Mouse (Mus musculus): Measurements from ENCODE around the gene Ell. TPM values are rescaled to one million over a fixed set of nuclear protein-coding genes. Genes with fewer than 3 reads are reported as not detected.

The Ell gene
- polyA plus RNA-seq, 1 experiment from 2014 or later, result 18.6 TPM

GRCm38 (mm10) chr8:70529299-70529698, 10.0 kb upstream of the Ell start:
- H3K27ac ChIP-seq (ENCODE audit: low read length), result no peak overlapping the region
- no peak overlapping the region for H3K4me3 ChIP-seq (replicated peaks; ENCODE audit: low read length)
- no peak for ATAC-seq (ENCODE audit: insufficient read depth, low FRiP score)
- peak overlapping the region; percentile 28; the same call in 1 of the 2 replicates for H3K9ac ChIP-seq (ENCODE audit: low read length)
- H3K4me2 ChIP-seq (ENCODE audit: low read depth, low read length), result no peak overlapping the region
- H3K27me3 ChIP-seq (ENCODE audit: control insufficient read depth, insufficient read depth, low read length), result no peaks in the 10 kb centered on the region
- 78% methylated on average over 5 of the region's 5 CpGs for WGBS
- H3K4me1 ChIP-seq (ENCODE audit: control insufficient read depth, insufficient read depth, low read length), result peaks cover 14% of the 10 kb centered on the region
- peaks cover 23% of the 10 kb centered on the region; the same call in 1 of the 2 replicates for H3K36me3 ChIP-seq (ENCODE audit: control insufficient read depth, insufficient read depth, low read length)
- H3K9me3 ChIP-seq (replicated peaks; ENCODE audit: control insufficient read depth, low read length), result no peaks in the 10 kb centered on the region

GRCm38 (mm10) chr8:70529741-70530161, 9.5 kb upstream of the Ell start:
- Histone ChIP-seq H3K27ac (ENCODE audit: low read length) (no peak overlapping the region), H3K9me3 (replicated peaks; ENCODE audit: control insufficient read depth, low read length) (no peaks in the 10 kb centered on the region), H3K9ac (ENCODE audit: low read length) (no peak overlapping the region), H3K36me3 (ENCODE audit: control insufficient read depth, insufficient read depth, low read length) (peaks cover 23% of the 10 kb centered on the region; the same call in 1 of the 2 replicates), H3K27me3 (ENCODE audit: control insufficient read depth, insufficient read depth, low read length) (no peaks in the 10 kb centered on the region), H3K4me3 (replicated peaks; ENCODE audit: low read length) (no peak overlapping the region), H3K4me2 (ENCODE audit: low read depth, low read length) (no peak overlapping the region), H3K4me1 (ENCODE audit: control insufficient read depth, insufficient read depth, low read length) (peaks cover 14% of the 10 kb centered on the region)
- no peak for ATAC-seq (ENCODE audit: insufficient read depth, low FRiP score)
- 92% methylated on average over 3 of the region's 3 CpGs for WGBS

GRCm38 (mm10) chr8:70530314-70530713, 8.9 kb upstream of the Ell start:
- ATAC-seq (ENCODE audit: insufficient read depth, low FRiP score), result no peak
- H3K9ac ChIP-seq (ENCODE audit: low read length), result no peak overlapping the region
- peaks cover 27% of the 10 kb centered on the region; the same call in 1 of the 2 replicates for H3K36me3 ChIP-seq (ENCODE audit: control insufficient read depth, insufficient read depth, low read length)
- H3K4me1 ChIP-seq (ENCODE audit: control insufficient read depth, insufficient read depth, low read length), result peaks cover 14% of the 10 kb centered on the region
- H3K4me2 ChIP-seq (ENCODE audit: low read depth, low read length), result no peak overlapping the region
- no peaks in the 10 kb centered on the region for H3K9me3 ChIP-seq (replicated peaks; ENCODE audit: control insufficient read depth, low read length)
- H3K27me3 ChIP-seq (ENCODE audit: control insufficient read depth, insufficient read depth, low read length), result no peaks in the 10 kb centered on the region
- H3K27ac ChIP-seq (ENCODE audit: low read length), result no peak overlapping the region
- 90% methylated on average over 2 of the region's 2 CpGs for WGBS
- H3K4me3 ChIP-seq (replicated peaks; ENCODE audit: low read length), result no peak overlapping the region

GRCm38 (mm10) chr8:70534281-70534680, 5.0 kb upstream of the Ell start:
- 89% methylated on average over 12 of the region's 12 CpGs for WGBS
- Histone ChIP-seq H3K9ac (ENCODE audit: low read length) (no peak overlapping the region), H3K27me3 (ENCODE audit: control insufficient read depth, insufficient read depth, low read length) (no peaks in the 10 kb centered on the region), H3K4me3 (replicated peaks; ENCODE audit: low read length) (no peak overlapping the region), H3K4me2 (ENCODE audit: low read depth, low read length) (no peak overlapping the region), H3K27ac (ENCODE audit: low read length) (no peak overlapping the region), H3K36me3 (ENCODE audit: control insufficient read depth, insufficient read depth, low read length) (peaks cover 33% of the 10 kb centered on the region; the same call in 1 of the 2 replicates), H3K9me3 (replicated peaks; ENCODE audit: control insufficient read depth, low read length) (no peaks in the 10 kb centered on the region), H3K4me1 (ENCODE audit: control insufficient read depth, insufficient read depth, low read length) (peaks cover 8% of the 10 kb centered on the region)
- no peak for ATAC-seq (ENCODE audit: insufficient read depth, low FRiP score)

- H3K9me3 ChIP-seq (replicated peaks; ENCODE audit: control insufficient read depth, low read length), result no peaks in the 10 kb centered on the region
- H3K9ac ChIP-seq (ENCODE audit: low read length), result no peak overlapping the region
- no peaks in the 10 kb centered on the region for H3K27me3 ChIP-seq (ENCODE audit: control insufficient read depth, insufficient read depth, low read length)
- no peak overlapping the region for H3K27ac ChIP-seq (ENCODE audit: low read length)
- H3K4me1 ChIP-seq (ENCODE audit: control insufficient read depth, insufficient read depth, low read length), result peaks cover 8% of the 10 kb centered on the region
- no peak overlapping the region for H3K4me2 ChIP-seq (ENCODE audit: low read depth, low read length)
- ATAC-seq (ENCODE audit: insufficient read depth, low FRiP score), result no peak
- peaks cover 27% of the 10 kb centered on the region; the same call in 1 of the 2 replicates for H3K36me3 ChIP-seq (ENCODE audit: control insufficient read depth, insufficient read depth, low read length)
- WGBS, result 94% methylated on average over 3 of the region's 3 CpGs
- H3K4me3 ChIP-seq (replicated peaks; ENCODE audit: low read length), result no peak overlapping the region
These were observed 4.0 kb upstream of the Ell start for GRCm38 (mm10) chr8:70535221-70535620.

GRCm38 (mm10) chr8:70535701-70536100, 3.6 kb upstream of the Ell start:
- 88% methylated on average over 2 of the region's 2 CpGs for WGBS
- H3K36me3 ChIP-seq (ENCODE audit: control insufficient read depth, insufficient read depth, low read length), result peaks cover 25% of the 10 kb centered on the region; the same call in 1 of the 2 replicates
- H3K27me3 ChIP-seq (ENCODE audit: control insufficient read depth, insufficient read depth, low read length), result no peaks in the 10 kb centered on the region
- H3K4me3 ChIP-seq (replicated peaks; ENCODE audit: low read length), result no peak overlapping the region
- H3K9me3 ChIP-seq (replicated peaks; ENCODE audit: control insufficient read depth, low read length), result no peaks in the 10 kb centered on the region
- ATAC-seq (ENCODE audit: insufficient read depth, low FRiP score), result no peak
- no peak overlapping the region for H3K9ac ChIP-seq (ENCODE audit: low read length)
- peaks cover 12% of the 10 kb centered on the region for H3K4me1 ChIP-seq (ENCODE audit: control insufficient read depth, insufficient read depth, low read length)
- no peak overlapping the region for H3K27ac ChIP-seq (ENCODE audit: low read length)
- no peak overlapping the region for H3K4me2 ChIP-seq (ENCODE audit: low read depth, low read length)

- Histone ChIP-seq H3K36me3 (ENCODE audit: control insufficient read depth, insufficient read depth, low read length) (0 out of 2 replicates have a peak, but pooled peaks cover 10% of the 10 kb centered on the region), H3K4me2 (ENCODE audit: low read depth, low read length) (peak overlapping the region; percentile 97), H3K9ac (ENCODE audit: low read length) (peak overlapping the region; percentile 72), H3K4me1 (ENCODE audit: control insufficient read depth, insufficient read depth, low read length) (peaks cover 21% of the 10 kb centered on the region), H3K27me3 (ENCODE audit: control insufficient read depth, insufficient read depth, low read length) (no peaks in the 10 kb centered on the region), H3K27ac (ENCODE audit: low read length) (peak overlapping the region; percentile 94), H3K9me3 (replicated peaks; ENCODE audit: control insufficient read depth, low read length) (no peaks in the 10 kb centered on the region), H3K4me3 (replicated peaks; ENCODE audit: low read length) (peak overlapping the region; percentile 91)
- peak; percentile 12; the same call in 1 of the 2 replicates for ATAC-seq (ENCODE audit: insufficient read depth, low FRiP score)
- 11% methylated on average over 24 of the region's 24 CpGs for WGBS
These were observed 1.2 kb upstream of the Ell start for GRCm38 (mm10) chr8:70538024-70538579.

- H3K9ac ChIP-seq (ENCODE audit: low read length), result peak overlapping the region; percentile 90
- H3K36me3 ChIP-seq (ENCODE audit: control insufficient read depth, insufficient read depth, low read length), result 0 out of 2 replicates have a peak, but pooled peaks cover 10% of the 10 kb centered on the region
- H3K4me1 ChIP-seq (ENCODE audit: control insufficient read depth, insufficient read depth, low read length), result peaks cover 23% of the 10 kb centered on the region
- H3K9me3 ChIP-seq (replicated peaks; ENCODE audit: control insufficient read depth, low read length), result no peaks in the 10 kb centered on the region
- H3K4me2 ChIP-seq (ENCODE audit: low read depth, low read length), result peak overlapping the region; percentile 97
- ATAC-seq (ENCODE audit: insufficient read depth, low FRiP score), result peak; percentile 79
- no peaks in the 10 kb centered on the region for H3K27me3 ChIP-seq (ENCODE audit: control insufficient read depth, insufficient read depth, low read length)
- H3K4me3 ChIP-seq (replicated peaks; ENCODE audit: low read length), result peak overlapping the region; percentile 91
- WGBS, result under 1% methylated on average over 32 of the region's 32 CpGs
- peak overlapping the region; percentile 95 for H3K27ac ChIP-seq (ENCODE audit: low read length)
These were observed 602 bp upstream of the Ell start for GRCm38 (mm10) chr8:70538633-70539076.

GRCm38 (mm10) chr8:70540013-70540506, 803 bp downstream of the Ell start:
- Histone ChIP-seq H3K36me3 (ENCODE audit: control insufficient read depth, insufficient read depth, low read length) (0 out of 2 replicates have a peak, but pooled peaks cover 7% of the 10 kb centered on the region), H3K27ac (ENCODE audit: low read length) (peak overlapping the region; percentile 95), H3K27me3 (ENCODE audit: control insufficient read depth, insufficient read depth, low read length) (no peaks in the 10 kb centered on the region), H3K9me3 (replicated peaks; ENCODE audit: control insufficient read depth, low read length) (no peaks in the 10 kb centered on the region), H3K4me1 (ENCODE audit: control insufficient read depth, insufficient read depth, low read length) (peaks cover 29% of the 10 kb centered on the region), H3K4me3 (replicated peaks; ENCODE audit: low read length) (peak overlapping the region; percentile 91), H3K9ac (ENCODE audit: low read length) (peak overlapping the region; percentile 90), H3K4me2 (ENCODE audit: low read depth, low read length) (peak overlapping the region; percentile 97)
- 4% methylated on average over 4 of the region's 4 CpGs for WGBS
- no peak for ATAC-seq (ENCODE audit: insufficient read depth, low FRiP score)
